Mouse (Mus musculus) olfactory bulb, adult 2 months (tissue): ENCODE measurements around the gene Tom1l1.

ENCODE experiments used
- CTCF ChIP-seq: fragments of 200-500 bp; IDR thresholded peaks from 2 replicates; pipeline ENCODE4 v1.5.1; 2012; ENCODE audit warnings: low read depth, mild to moderate bottlenecking, low read length, moderate library complexity; ENCODE audit not compliant: insufficient read depth
- POLR2A ChIP-seq: fragments of 200-500 bp; IDR thresholded peaks from 2 replicates; pipeline ENCODE4 v1.6.1; 2012; ENCODE audit warnings: mild to moderate bottlenecking, low read depth, low read length, moderate library complexity; ENCODE audit not compliant: insufficient read depth

GRCm38 (mm10) chr11:90677771-90678288, 10.3 kb downstream of the Tom1l1 start:
- TF ChIP-seq POLR2A (no peak), CTCF (no peak)
